Mouse (Mus musculus) spleen, postnatal 10 days (tissue): ENCODE measurements around the gene D130040H23Rik.
A peak's percentile ranks its signal among the peaks of the same experiment; 100 is the strongest.
"Not testable (repeated sequence)": the region's sequence is repeated elsewhere in the genome, so short reads cannot be mapped to it uniquely, and the experiment has no call there.

Experiments used
- DNase-seq, 2 experiments: peaks; one replicate each; pipeline ENCODE4 v3.0.0; 2021 to 2022; ENCODE audit warnings: low spot score in 2 of 2

D130040H23Rik gene

DNA sequence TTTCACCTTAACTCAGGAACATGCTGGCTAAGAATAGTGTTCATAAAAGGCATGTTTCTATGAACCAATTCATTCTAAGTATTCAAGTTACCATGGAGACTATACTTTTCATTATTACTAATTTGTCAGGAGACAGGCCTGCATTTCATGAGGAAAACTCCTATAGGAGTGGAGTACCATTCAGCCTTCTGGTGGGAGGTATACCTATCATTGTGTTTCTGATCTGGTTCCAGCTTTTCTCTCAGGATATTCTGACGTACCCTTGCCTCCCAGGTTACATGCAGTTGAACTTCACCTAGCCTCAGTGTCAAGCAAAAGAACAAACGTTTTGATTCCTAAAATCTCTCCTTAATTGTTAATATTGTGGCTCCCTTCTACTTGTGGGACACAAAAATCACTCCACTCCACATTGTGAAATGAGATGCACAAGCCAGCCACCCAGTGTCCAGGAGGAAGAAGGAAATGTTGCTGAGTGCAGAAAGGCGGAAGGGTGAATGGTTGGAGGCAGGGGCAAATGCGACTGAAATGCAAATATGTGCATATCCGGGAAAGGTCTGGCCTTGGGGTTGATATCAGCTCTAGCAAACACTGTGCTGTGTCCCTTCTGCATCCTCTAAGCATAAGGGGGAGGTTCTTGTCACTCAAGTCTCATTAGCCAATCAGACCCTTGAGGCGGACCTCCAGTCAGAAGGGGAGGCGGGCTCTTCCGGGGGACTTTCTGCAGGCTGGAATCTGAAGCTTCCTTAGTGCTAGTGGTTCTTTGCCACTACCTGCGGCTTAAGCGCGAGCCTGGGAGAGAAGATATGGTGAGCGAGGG, at the start of gene D130040H23Rik:
Gene D130040H23Rik (plus strand): TSS at position 695 of the 817 bp plus-strand sequence.
- peak; percentile 9 to 66 for DNase-seq

DNA sequence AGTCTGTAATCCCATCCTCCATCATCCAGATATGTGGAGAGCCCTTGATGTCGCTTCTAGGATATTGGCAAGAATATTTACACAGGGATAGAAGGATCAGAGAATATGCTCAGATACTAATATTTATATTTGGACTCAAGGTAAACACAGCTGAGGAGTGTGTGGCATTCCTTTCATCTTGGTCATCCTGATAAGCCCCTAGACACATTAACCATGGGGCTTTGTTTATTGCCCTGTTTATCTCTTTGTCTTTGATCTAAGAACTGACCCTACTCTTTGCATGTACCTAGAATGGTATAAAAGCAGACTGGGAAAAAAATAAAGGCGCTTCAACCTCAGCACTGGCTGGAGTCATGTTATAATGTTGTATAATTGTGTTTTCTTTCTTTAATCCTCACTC, 28.3 kb upstream of the D130040H23Rik start:
- no peak for DNase-seq

DNA sequence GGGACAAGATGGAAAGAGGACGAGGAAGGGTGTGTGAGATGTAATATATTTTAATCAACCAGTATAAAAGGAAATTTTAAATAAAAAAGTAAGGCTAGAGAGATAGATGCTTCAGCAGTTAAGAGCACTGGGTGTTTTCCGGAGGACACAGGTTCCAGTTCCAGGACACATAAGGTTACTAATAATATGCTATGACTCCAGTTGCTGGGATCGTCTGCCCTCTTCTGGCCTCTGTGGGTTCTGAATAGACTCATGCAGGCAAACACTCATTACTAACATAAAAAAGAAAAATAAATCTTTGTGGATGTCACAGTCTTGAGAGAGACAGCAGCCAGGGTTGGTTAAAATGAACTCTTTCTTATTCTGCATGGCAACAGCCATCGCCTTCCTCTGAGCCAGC, 2.4 kb upstream of the D130040H23Rik start:
- peak in 1 of 2 experiments; percentile 15 for DNase-seq

DNA sequence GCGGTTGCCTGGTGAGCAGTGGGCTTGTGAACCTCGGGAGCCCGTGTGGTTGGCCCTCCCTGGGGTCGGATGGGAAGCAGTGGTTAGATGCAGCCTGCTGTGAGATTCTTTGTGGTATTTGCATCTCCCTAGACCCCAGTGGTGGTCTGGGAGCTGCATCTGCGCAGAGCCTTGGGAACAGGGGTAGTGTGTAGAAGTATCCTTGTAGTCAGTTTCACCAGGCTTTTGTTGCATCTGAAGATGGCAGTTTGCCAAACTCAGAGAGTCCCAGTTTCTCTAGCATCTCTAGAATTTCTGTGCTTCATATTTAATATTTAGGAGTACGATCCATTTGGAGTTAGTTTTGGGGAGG, 299 bp downstream of the D130040H23Rik start:
- DNase-seq = peak in 1 of 2 experiments; percentile 16

GRCm38 (mm10) chr8:69272435-69272834, 1.6 kb downstream of the D130040H23Rik start:
- DNase-seq = no peak

DNA sequence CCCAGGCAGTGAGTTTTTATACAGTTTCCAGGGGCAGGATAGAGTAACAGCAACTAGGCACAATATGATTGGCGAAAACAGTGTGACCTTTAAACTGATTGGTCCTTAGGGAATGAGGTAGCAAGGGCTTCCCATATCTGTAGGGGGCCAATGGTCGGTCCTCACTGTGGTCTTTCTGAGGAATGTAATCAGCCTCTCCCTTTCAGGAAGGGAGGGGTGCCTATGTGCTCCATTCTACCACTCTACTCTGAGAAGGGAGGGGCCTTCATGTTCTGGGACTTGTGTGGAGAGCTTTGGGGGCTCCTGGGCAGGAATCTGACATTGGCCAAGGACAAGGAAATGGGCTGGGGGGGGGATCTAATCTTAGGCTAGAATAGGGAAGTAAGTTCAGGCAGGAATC, 53.9 kb downstream of the D130040H23Rik start:
- DNase-seq = no peak

DNA sequence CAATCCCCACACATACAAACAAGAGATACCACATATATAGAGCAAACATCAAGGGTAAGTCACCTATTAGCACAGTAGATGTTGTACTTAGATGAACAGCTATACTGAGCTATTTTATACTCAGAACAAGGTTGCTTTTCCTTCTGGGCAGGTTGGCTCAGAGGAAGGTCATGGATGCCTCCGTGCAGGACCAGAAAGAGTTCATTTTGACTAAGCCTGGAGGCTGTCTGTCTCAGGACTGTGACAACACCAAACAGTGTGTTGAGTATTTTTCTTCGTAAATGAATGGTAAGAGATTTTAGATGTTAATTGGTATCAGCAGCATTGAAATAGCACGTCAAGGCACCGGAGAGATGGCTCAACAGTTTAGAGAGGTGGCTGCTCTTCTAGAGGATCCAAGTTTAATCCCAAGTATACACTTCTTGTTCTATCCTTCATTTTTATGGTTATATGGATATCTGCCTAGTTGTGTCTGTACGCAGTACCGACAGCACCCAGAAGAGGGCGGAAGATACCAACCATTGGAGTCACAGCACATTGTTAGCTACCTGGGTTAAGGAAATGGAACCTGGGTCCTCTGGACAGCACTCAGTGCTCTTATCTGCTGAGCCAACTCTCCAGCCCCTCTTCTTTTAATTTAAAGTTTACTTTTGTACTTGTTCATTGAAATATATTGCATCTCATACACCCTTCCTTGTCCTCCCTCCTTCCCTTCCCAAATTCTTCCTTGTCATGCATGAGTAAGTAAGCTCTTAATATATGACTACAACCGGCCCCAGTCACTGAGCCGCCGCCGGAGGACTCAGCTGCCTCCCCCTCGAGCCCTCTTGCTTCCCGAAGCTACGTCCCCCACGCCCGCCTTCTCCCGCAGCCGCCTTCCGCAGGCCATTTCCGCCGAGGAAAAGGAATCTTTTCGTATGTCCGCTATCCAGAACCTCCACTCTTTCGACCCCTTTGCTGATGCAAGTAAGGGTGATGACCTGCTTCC, 57.7 kb downstream of the D130040H23Rik start:
- DNase-seq = peak; percentile 62 to 84

DNA sequence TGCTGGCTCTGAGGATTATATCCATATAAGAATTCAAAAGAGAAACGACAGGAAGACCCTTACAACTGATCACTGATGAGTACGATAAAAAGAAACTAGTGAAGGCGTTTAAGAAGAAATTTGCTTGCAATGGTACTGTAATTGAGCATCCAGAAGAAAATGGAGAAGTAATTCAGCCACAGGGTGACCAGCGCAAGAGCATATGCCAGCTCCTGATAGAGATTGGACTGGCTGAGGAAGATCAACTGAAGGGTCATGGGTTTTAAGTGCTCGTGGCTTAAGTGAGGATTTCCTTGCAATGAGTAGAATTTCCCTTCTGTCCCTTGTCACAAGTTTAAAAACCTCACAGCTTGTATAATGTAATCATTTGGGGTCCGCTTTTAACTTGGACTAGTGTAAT, 58.4 kb downstream of the D130040H23Rik start:
- DNase-seq = not testable (repeated sequence)
